Mouse (Mus musculus): ENCODE data around the gene Epha2. TPM values are rescaled to one million over a fixed set of nuclear protein-coding genes. Genes with fewer than 3 reads are reported as not detected.
A peak's percentile ranks its signal among the peaks of the same experiment; 100 is the strongest.

Gene Epha2
- polyA plus RNA-seq, 1 experiment from 2014 or later: 3.0 TPM

GRCm38 (mm10) chr4:141281578-141281977 is 19.5 kb upstream of the Epha2 start:
- no peak overlapping the region for H3K27ac ChIP-seq
- H3K4me3 ChIP-seq: no peak overlapping the region
- H3K4me2 ChIP-seq (replicated peaks): no peak overlapping the region
- H3K27me3 ChIP-seq (replicated peaks): no peaks in the 10 kb centered on the region; the same call in 1 of the 2 replicates
- no peak for ATAC-seq (ENCODE audit: low FRiP score, low read depth)
- whole genome bisulfite sequencing: 47% methylated on average over 1 of the region's 1 CpGs
- no peaks in the 10 kb centered on the region for H3K36me3 ChIP-seq
- no peak overlapping the region for H3K9ac ChIP-seq
- H3K4me1 ChIP-seq: peaks cover 14% of the 10 kb centered on the region
- no peaks in the 10 kb centered on the region for H3K9me3 ChIP-seq

GRCm38 (mm10) chr4:141282087-141282486 is 19.0 kb upstream of the Epha2 start:
- H3K4me2 ChIP-seq (replicated peaks): no peak overlapping the region
- H3K27ac ChIP-seq: no peak overlapping the region

GRCm38 (mm10) chr4:141282623-141283022 is 18.4 kb upstream of the Epha2 start:
- 37% methylated on average over 5 of the region's 5 CpGs for WGBS
- Histone ChIP-seq H3K4me3 (no peak overlapping the region), H3K36me3 (no peaks in the 10 kb centered on the region), H3K27ac (no peak overlapping the region), H3K9me3 (no peaks in the 10 kb centered on the region), H3K27me3 (replicated peaks) (peaks cover 7% of the 10 kb centered on the region), H3K4me2 (replicated peaks) (no peak overlapping the region), H3K9ac (no peak overlapping the region), H3K4me1 (peaks cover 23% of the 10 kb centered on the region)
- ATAC-seq (ENCODE audit: low FRiP score, low read depth): no peak

More at GRCm38 (mm10) chr4:141282087-141282486, 19.0 kb upstream of the Epha2 start:
- no peak overlapping the region for H3K9ac ChIP-seq
- H3K4me1 ChIP-seq: peaks cover 18% of the 10 kb centered on the region
- no peaks in the 10 kb centered on the region for H3K36me3 ChIP-seq
- peaks cover 3% of the 10 kb centered on the region; the same call in 1 of the 2 replicates for H3K27me3 ChIP-seq (replicated peaks)
- H3K9me3 ChIP-seq: no peaks in the 10 kb centered on the region
- WGBS: 65% methylated on average over 3 of the region's 3 CpGs
- no peak for ATAC-seq (ENCODE audit: low FRiP score, low read depth)
- H3K4me3 ChIP-seq: no peak overlapping the region

- H3K4me2 ChIP-seq (replicated peaks): no peak overlapping the region
- no peak overlapping the region for H3K27ac ChIP-seq
- no peak overlapping the region for H3K9ac ChIP-seq
- H3K27me3 ChIP-seq (replicated peaks): peaks cover 12% of the 10 kb centered on the region
- H3K4me3 ChIP-seq: no peak overlapping the region
- no peaks in the 10 kb centered on the region for H3K36me3 ChIP-seq
- peaks cover 30% of the 10 kb centered on the region for H3K4me1 ChIP-seq
- ATAC-seq (ENCODE audit: low FRiP score, low read depth): no peak
- no peaks in the 10 kb centered on the region for H3K9me3 ChIP-seq
- 59% methylated on average over 12 of the region's 12 CpGs for WGBS
Observed at GRCm38 (mm10) chr4:141283176-141283878, 17.7 kb upstream of the Epha2 start.

GRCm38 (mm10) chr4:141283879-141284411 is 17.1 kb upstream of the Epha2 start:
- no peak overlapping the region for H3K27ac ChIP-seq

GRCm38 (mm10) chr4:141284486-141284885 is 16.6 kb upstream of the Epha2 start:
- Histone ChIP-seq H3K4me2 (replicated peaks) (no peak overlapping the region), H3K9me3 (no peaks in the 10 kb centered on the region), H3K36me3 (no peaks in the 10 kb centered on the region), H3K9ac (no peak overlapping the region), H3K27ac (no peak overlapping the region), H3K4me1 (peaks cover 36% of the 10 kb centered on the region), H3K27me3 (replicated peaks) (peaks cover 17% of the 10 kb centered on the region), H3K4me3 (no peak overlapping the region)
- WGBS: 69% methylated on average over 3 of the region's 3 CpGs
- no peak for ATAC-seq (ENCODE audit: low FRiP score, low read depth)

More at GRCm38 (mm10) chr4:141283879-141284411, 17.1 kb upstream of the Epha2 start:
- 25% methylated on average over 8 of the region's 8 CpGs for WGBS
- H3K9ac ChIP-seq: no peak overlapping the region
- H3K4me1 ChIP-seq: peaks cover 36% of the 10 kb centered on the region
- H3K4me3 ChIP-seq: no peak overlapping the region
- H3K27me3 ChIP-seq (replicated peaks): peaks cover 12% of the 10 kb centered on the region
- H3K9me3 ChIP-seq: no peaks in the 10 kb centered on the region
- H3K36me3 ChIP-seq: no peaks in the 10 kb centered on the region
- H3K4me2 ChIP-seq (replicated peaks): no peak overlapping the region
- ATAC-seq (ENCODE audit: low FRiP score, low read depth): no peak

GRCm38 (mm10) chr4:141285128-141285527 is 15.9 kb upstream of the Epha2 start:
- 15% methylated on average over 8 of the region's 8 CpGs for WGBS
- peaks cover 36% of the 10 kb centered on the region for H3K4me1 ChIP-seq
- H3K27me3 ChIP-seq (replicated peaks): peaks cover 20% of the 10 kb centered on the region
- no peaks in the 10 kb centered on the region for H3K9me3 ChIP-seq
- H3K4me3 ChIP-seq: no peak overlapping the region
- ATAC-seq (ENCODE audit: low FRiP score, low read depth): no peak
- H3K27ac ChIP-seq: no peak overlapping the region
- H3K36me3 ChIP-seq: no peaks in the 10 kb centered on the region
- no peak overlapping the region for H3K4me2 ChIP-seq (replicated peaks)
- H3K9ac ChIP-seq: no peak overlapping the region

GRCm38 (mm10) chr4:141286860-141287517 is 14.1 kb upstream of the Epha2 start:
- Histone ChIP-seq H3K36me3 (no peaks in the 10 kb centered on the region), H3K9me3 (no peaks in the 10 kb centered on the region), H3K4me1 (peaks cover 45% of the 10 kb centered on the region), H3K27me3 (replicated peaks) (peaks cover 34% of the 10 kb centered on the region), H3K9ac (no peak overlapping the region), H3K4me2 (replicated peaks) (peak overlapping the region; percentile 16; the same call in 1 of the 2 replicates), H3K4me3 (no peak overlapping the region), H3K27ac (no peak overlapping the region)
- 10% methylated on average over 20 of the region's 20 CpGs for WGBS
- ATAC-seq (ENCODE audit: low FRiP score, low read depth): no peak

- H3K4me1 ChIP-seq: peaks cover 50% of the 10 kb centered on the region
Observed at GRCm38 (mm10) chr4:141287518-141288004, 13.5 kb upstream of the Epha2 start.

GRCm38 (mm10) chr4:141288152-141288551 is 12.9 kb upstream of the Epha2 start:
- no peaks in the 10 kb centered on the region for H3K36me3 ChIP-seq
- H3K27ac ChIP-seq: no peak overlapping the region
- H3K4me2 ChIP-seq (replicated peaks): no peak overlapping the region
- H3K9me3 ChIP-seq: no peaks in the 10 kb centered on the region
- H3K4me1 ChIP-seq: peaks cover 50% of the 10 kb centered on the region
- 31% methylated on average over 8 of the region's 8 CpGs for WGBS
- H3K9ac ChIP-seq: no peak overlapping the region
- H3K4me3 ChIP-seq: no peak overlapping the region
- no peak for ATAC-seq (ENCODE audit: low FRiP score, low read depth)
- peaks cover 46% of the 10 kb centered on the region for H3K27me3 ChIP-seq (replicated peaks)

More at GRCm38 (mm10) chr4:141287518-141288004, 13.5 kb upstream of the Epha2 start:
- Histone ChIP-seq H3K36me3 (no peaks in the 10 kb centered on the region), H3K4me2 (replicated peaks) (peak overlapping the region; percentile 16; the same call in 1 of the 2 replicates), H3K9ac (no peak overlapping the region), H3K9me3 (no peaks in the 10 kb centered on the region), H3K27me3 (replicated peaks) (peaks cover 40% of the 10 kb centered on the region), H3K27ac (no peak overlapping the region), H3K4me3 (no peak overlapping the region)
- WGBS: 13% methylated on average over 15 of the region's 15 CpGs
- no peak for ATAC-seq (ENCODE audit: low FRiP score, low read depth)

GRCm38 (mm10) chr4:141291571-141292375 is 9.3 kb upstream of the Epha2 start:
- Histone ChIP-seq H3K4me2 (replicated peaks) (peak overlapping the region; percentile 70), H3K27me3 (replicated peaks) (peaks cover 73% of the 10 kb centered on the region), H3K4me3 (peak overlapping the region; percentile 33), H3K36me3 (no peaks in the 10 kb centered on the region), H3K9ac (peak overlapping the region; percentile 48; the same call in 1 of the 2 replicates), H3K27ac (no peak overlapping the region), H3K9me3 (no peaks in the 10 kb centered on the region), H3K4me1 (peaks cover 41% of the 10 kb centered on the region)
- WGBS: 1% methylated on average over 41 of the region's 47 CpGs
- peak; percentile 30; the same call in 1 of the 2 replicates for ATAC-seq (ENCODE audit: low FRiP score, low read depth)
